Mouse (Mus musculus): ENCODE results near the gene Grb10.

GRCm38 (mm10) chr11:11954115-11954438, 84.4 kb downstream of the Grb10 start:
- no peak for TF ChIP-seq CTCF (IDR thresholded peaks at IDR 0.05; ENCODE audit: insufficient read depth, low read depth, low read length)
- TF ChIP-seq POLR2A (IDR thresholded peaks at IDR 0.05; ENCODE audit: insufficient read depth, low read depth, low read length) = no peak

Data from olfactory bulb, adult 2 months (tissue).